Mouse (Mus musculus) limb, embryonic 14.5 days (tissue): ENCODE data around the gene 9230104L09Rik. TPM values are rescaled to one million over a fixed set of nuclear protein-coding genes. Genes with fewer than 3 reads are reported as not detected.
A peak's percentile ranks its signal among the peaks of the same experiment; 100 is the strongest.

Experiments used
- ATAC-seq: fragments of 200-750 bp; cut with Nextera tagmentation; 2 replicates; pipeline ENCODE4 v1.8.0; 2017; ENCODE audit warnings: low read depth, moderate number of reproducible peaks, moderate TSS enrichment; ENCODE audit not compliant: low FRiP score
- DNase-seq: peaks from one replicate; pipeline ENCODE4 v3.0.0-alpha.2; 2015; ENCODE audit warnings: low spot score
- H3K27ac ChIP-seq: fragments of 300-500 bp; sonication (generic); replicated peaks from 2 replicates; pipeline ENCODE4 v1.5.1; 2014; ENCODE audit warnings: low read depth, mild to moderate bottlenecking, low read length, moderate library complexity, mixed read lengths
- H3K27me3 ChIP-seq: fragments of 300-500 bp; sonication (generic); 2 replicates; pipeline ENCODE4 v1.6.1; 2014; ENCODE audit warnings: low read length, mixed read lengths; ENCODE audit not compliant: control insufficient read depth, insufficient read depth
- H3K36me3 ChIP-seq: fragments of 300-500 bp; sonication (generic); 2 replicates; pipeline ENCODE4 v1.6.1; 2014; ENCODE audit warnings: mild to moderate bottlenecking, low read length, moderate library complexity, mixed read lengths; ENCODE audit not compliant: control insufficient read depth, insufficient read depth
- H3K4me1 ChIP-seq: fragments of 300-500 bp; sonication (generic); 2 replicates; pipeline ENCODE4 v1.6.1; 2014; ENCODE audit warnings: antibody characterized with exemption, low read length, mixed read lengths; ENCODE audit not compliant: control insufficient read depth, insufficient read depth
- H3K4me2 ChIP-seq: fragments of 300-500 bp; sonication (generic); replicated peaks from 2 replicates; pipeline ENCODE4 v1.6.1; 2014; ENCODE audit warnings: low read depth, mild to moderate bottlenecking, low read length, moderate library complexity; ENCODE audit not compliant: severe bottlenecking
- H3K4me3 ChIP-seq: fragments of 300-500 bp; sonication (generic); replicated peaks from 2 replicates; pipeline ENCODE4 v1.5.1; 2014; ENCODE audit warnings: low read length
- H3K9ac ChIP-seq: fragments of 300-500 bp; sonication (generic); 2 replicates; pipeline ENCODE4 v1.6.1; 2014; ENCODE audit warnings: mild to moderate bottlenecking, low read depth, low read length, moderate library complexity; ENCODE audit not compliant: severe bottlenecking
- H3K9me3 ChIP-seq: fragments of 300-500 bp; sonication (generic); 2 replicates; pipeline ENCODE4 v1.6.1; 2016; ENCODE audit warnings: low read length; ENCODE audit not compliant: control insufficient read depth
- POLR2A ChIP-seq: fragments of 200-500 bp; IDR thresholded peaks from 2 replicates; pipeline ENCODE4 v1.8.0; 2012; ENCODE audit warnings: inconsistent platforms, mild to moderate bottlenecking, moderate library complexity, borderline replicate concordance; ENCODE audit not compliant: insufficient read depth, insufficient read length; ENCODE audit errors: extremely low read depth
- WGBS: fragments of 180-500 bp; shearing (Covaris S2); extraction: QIAGEN DNeasy Blood & Tissue Kit; methylation state at CpG from one replicate; pipeline ENCODE4 v1.1.7; 2014; 5-methylcytosine and 5-hydroxymethylcytosine counted together
- polyA plus RNA-seq, 2 experiments: library from polyadenylated mRNA; depleted of rRNA in 1 of 2; stranded (reverse) in 1 of 2; unstranded in 1 of 2; fragments of >200 nt; fragmentation: Nextera tagmentation in 1 of 2; extraction: Ambion mirVana in 1 of 2; gene quantifications; 2 replicates each; pipeline versions ENCODE4 v1.2.1 to v1.2.3; 2012 to 2014

9230104L09Rik gene
- polyA plus RNA-seq (2012; rRNA removed) = 0.20 TPM in 1 of 2 replicates, not detected in the other
- polyA plus RNA-seq (2014; fragmentation: Nextera tagmentation; extraction: Ambion mirVana) = not detected in 2 replicates

GRCm38 (mm10) chr2:148864966-148865365 lies at the start of gene 9230104L09Rik:
Gene 9230104L09Rik, minus strand, starts transcription at chr2:148865038.
- Histone ChIP-seq H3K27ac (no peak within 1 kb of the TSS), H3K27me3 (no peaks in the 10 kb centered on the region), H3K4me1 (no peaks in the 10 kb centered on the region), H3K9ac (no peak within 1 kb of the TSS), H3K9me3 (no peaks in the 10 kb centered on the region), H3K4me2 (no peak within 1 kb of the TSS), H3K4me3 (no peak within 1 kb of the TSS), H3K36me3 (no peaks in the 10 kb centered on the region)
- 48% methylated on average over 2 of the region's 2 CpGs for WGBS
- TF ChIP-seq POLR2A = no peak
- no peak for DNase-seq
- ATAC-seq = no peak

- H3K27me3 ChIP-seq = no peaks in the 10 kb centered on the region
- no peaks in the 10 kb centered on the region for H3K4me1 ChIP-seq
- 12% methylated on average over 5 of the region's 5 CpGs for WGBS
- DNase-seq = peak; percentile 62
- no peak overlapping the region for H3K4me3 ChIP-seq
- H3K9ac ChIP-seq = no peak overlapping the region
- no peak overlapping the region for H3K27ac ChIP-seq
- TF ChIP-seq POLR2A = no peak
- ATAC-seq = peak; percentile 75; the same call in 1 of the 2 replicates
- H3K4me2 ChIP-seq = no peak overlapping the region
- no peaks in the 10 kb centered on the region for H3K36me3 ChIP-seq
- no peaks in the 10 kb centered on the region for H3K9me3 ChIP-seq
Observed at GRCm38 (mm10) chr2:148902286-148902685, 37.4 kb upstream of the 9230104L09Rik start.

DNA sequence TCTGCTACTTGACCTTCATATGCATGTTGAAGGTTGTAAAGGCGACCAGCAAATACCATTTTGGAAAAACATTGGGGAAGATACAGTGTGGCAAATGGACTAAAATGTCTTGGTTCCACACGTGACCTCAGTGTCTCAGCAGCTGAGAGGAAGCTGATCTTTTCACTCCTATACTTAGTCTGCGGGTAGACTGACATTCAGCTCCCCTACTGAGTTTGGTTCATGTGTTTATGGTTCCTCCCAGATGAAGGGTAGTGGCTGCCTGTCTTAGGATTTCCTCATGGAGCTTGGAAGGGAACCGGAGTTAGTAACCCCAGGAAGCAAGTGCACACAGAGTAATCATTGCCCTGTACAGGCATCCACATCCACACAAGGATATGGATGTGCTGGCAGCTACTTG lies 35.5 kb upstream of the 9230104L09Rik start:
- no peak for DNase-seq
- no peak for TF ChIP-seq POLR2A
- WGBS = 51% methylated on average over 4 of the region's 4 CpGs
- H3K4me3 ChIP-seq = no peak overlapping the region
- H3K9ac ChIP-seq = no peak overlapping the region
- no peak for ATAC-seq
- no peaks in the 10 kb centered on the region for H3K4me1 ChIP-seq
- no peak overlapping the region for H3K4me2 ChIP-seq
- H3K36me3 ChIP-seq = no peaks in the 10 kb centered on the region
- no peaks in the 10 kb centered on the region for H3K9me3 ChIP-seq
- no peak overlapping the region for H3K27ac ChIP-seq
- no peaks in the 10 kb centered on the region for H3K27me3 ChIP-seq

GRCm38 (mm10) chr2:148896219-148896618 lies 31.4 kb upstream of the 9230104L09Rik start:
- Histone ChIP-seq H3K9ac (no peak overlapping the region), H3K36me3 (no peaks in the 10 kb centered on the region), H3K27me3 (no peaks in the 10 kb centered on the region), H3K9me3 (no peaks in the 10 kb centered on the region), H3K4me2 (no peak overlapping the region), H3K27ac (no peak overlapping the region), H3K4me3 (no peak overlapping the region), H3K4me1 (no peaks in the 10 kb centered on the region)
- peak; percentile 85 for ATAC-seq
- peak; percentile 51 for DNase-seq
- 90% methylated on average over 1 of the region's 1 CpGs for WGBS
- no peak for TF ChIP-seq POLR2A

DNA sequence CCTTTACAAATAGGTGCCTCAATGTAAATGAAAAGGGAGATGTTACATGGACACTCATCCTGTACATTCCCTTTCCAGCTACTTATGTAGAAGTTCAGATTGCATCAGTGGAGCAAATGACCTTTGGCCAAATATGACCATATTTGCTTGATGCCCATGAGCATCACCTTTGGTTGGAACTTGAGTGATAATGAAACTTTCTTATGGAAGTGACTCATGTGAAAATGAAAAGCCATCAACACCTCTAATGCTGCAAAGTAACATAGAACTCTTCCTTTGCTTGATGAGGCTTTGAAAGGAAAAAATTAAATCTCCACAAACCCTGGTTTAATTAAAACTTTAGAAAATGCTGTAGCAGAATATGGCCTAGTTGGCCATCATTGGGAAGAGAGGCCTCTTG lies 28.3 kb upstream of the 9230104L09Rik start:
- no peak for TF ChIP-seq POLR2A
- DNase-seq (no peak), ATAC-seq (no peak)
- Histone ChIP-seq H3K4me2 (no peak overlapping the region), H3K4me3 (no peak overlapping the region), H3K27me3 (no peaks in the 10 kb centered on the region), H3K4me1 (no peaks in the 10 kb centered on the region), H3K9ac (no peak overlapping the region), H3K27ac (no peak overlapping the region), H3K36me3 (no peaks in the 10 kb centered on the region), H3K9me3 (no peaks in the 10 kb centered on the region)

DNA sequence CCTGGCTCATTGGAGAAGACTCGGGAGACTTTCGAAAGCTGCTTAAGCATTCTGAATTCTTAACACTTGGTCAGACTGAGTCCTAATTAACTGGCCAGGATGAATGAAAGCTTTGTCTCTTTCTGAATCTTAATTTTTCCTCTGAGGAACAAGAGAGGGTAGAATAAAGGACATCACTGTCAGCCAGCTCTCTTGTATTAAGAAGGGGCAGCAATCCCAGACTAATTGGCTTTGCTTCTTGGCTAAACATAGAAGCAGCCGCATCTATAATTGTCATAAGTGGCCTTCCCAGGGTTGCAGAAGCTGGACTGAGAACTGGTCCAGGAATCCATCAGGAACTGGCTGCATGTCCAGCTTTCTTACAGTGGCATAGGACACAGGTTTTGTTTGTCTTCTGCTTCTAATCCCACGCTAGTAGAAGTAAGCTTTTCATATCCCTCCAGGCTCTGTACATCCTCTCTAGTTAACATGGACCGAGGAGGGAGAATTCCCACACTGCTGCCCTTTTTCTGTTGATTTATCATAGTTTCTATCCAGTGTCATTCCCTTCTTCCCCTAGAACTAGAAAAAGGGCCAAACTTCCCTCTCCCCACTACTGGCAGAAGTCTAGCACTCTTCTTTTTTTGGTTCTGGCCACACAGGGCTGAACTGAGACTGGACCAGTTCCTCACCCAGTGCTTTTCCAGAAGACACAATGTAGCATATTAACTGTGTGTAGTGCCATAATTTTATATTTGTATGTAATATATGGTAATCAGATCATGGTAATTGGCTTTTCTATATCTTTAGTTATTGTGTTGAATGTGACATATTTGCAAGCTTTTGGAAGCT lies 25.4 kb upstream of the 9230104L09Rik start:
- TF ChIP-seq POLR2A = no peak
- no peaks in the 10 kb centered on the region for H3K9me3 ChIP-seq
- H3K36me3 ChIP-seq = no peaks in the 10 kb centered on the region
- H3K27me3 ChIP-seq = no peaks in the 10 kb centered on the region
- H3K27ac ChIP-seq = no peak overlapping the region
- WGBS = 83% methylated on average over 5 of the region's 5 CpGs
- no peaks in the 10 kb centered on the region for H3K4me1 ChIP-seq
- ATAC-seq (no peak), DNase-seq (no peak)
- H3K9ac ChIP-seq = no peak overlapping the region
- H3K4me2 ChIP-seq = no peak overlapping the region
- no peak overlapping the region for H3K4me3 ChIP-seq
